Comparison of ENCODE assay signal across 26 mouse cellular contexts in genomic region chr3:121437070-121437469, GRCm38 (mm10). TPM values are rescaled to one million over a fixed set of nuclear protein-coding genes. Genes with fewer than 3 reads are reported as not detected.
DNase-seq lines count a peak whose midpoint lies in the region; ATAC-seq and TF ChIP-seq lines count a peak whose summit lies in the region.
"Had no signal": no experiment of that assay in that cellular context is flagged by ENCODE, and none has a peak within 500 bp of the region (broad histone marks: within the 10 kb centered on the region; RNA-seq: fewer than 3 reads in every experiment).

No protein-coding gene starts in this region.

- H3K36me3 ChIP-seq in heart, adult 2 months (ENCODE audit: control insufficient read depth, insufficient read depth, low read length): peaks cover 9% of the 10 kb centered on the region; the same call in 1 of the 2 replicates
- H3K36me3 ChIP-seq in heart, embryonic 15.5 days: no peaks in the 10 kb centered on the region
- H3K36me3 ChIP-seq in limb, embryonic 15.5 days: peaks cover 10% of the 10 kb centered on the region
- H3K36me3 ChIP-seq in limb, embryonic 10.5 days: peaks cover 77% of the 10 kb centered on the region
- H3K36me3 ChIP-seq in E14TG2a.4 (ENCODE audit: insufficient read depth, low read length): peaks cover 92% of the 10 kb centered on the region
- H3K36me3 ChIP-seq: stomach, embryonic 15.5 days had no signal

- no peak for DNase-seq in heart, adult 2 months
- no peak for DNase-seq in heart, postnatal 4 days
- no peak for DNase-seq in heart, postnatal 36 days
- DNase-seq in limb, embryonic 10.5 days (ENCODE audit: low spot score): no peak
- no peak for DNase-seq in adrenal gland, postnatal 36 days
- DNase-seq: adrenal gland, postnatal 25 days; cerebellum, adult 11 months; cerebellum, adult 9-11 months; gastrocnemius, postnatal 14 days; lung, postnatal 36 days; midbrain, embryonic 14.5 days; thymus, postnatal 36 days had no signal

- no peak for TF ChIP-seq EP300 in heart, adult 2 months (IDR thresholded peaks at IDR 0.05; ENCODE audit: insufficient read depth, low read depth, low read length)

- H3K4me2 ChIP-seq in heart, embryonic 15.5 days: no peak overlapping the region; the same call in 1 of the 2 replicates
- no peak overlapping the region for H3K4me2 ChIP-seq in limb, embryonic 15.5 days
- H3K4me2 ChIP-seq: embryonic facial prominence, embryonic 15.5 days; forebrain, embryonic 15.5 days; lung, embryonic 15.5 days; stomach, embryonic 15.5 days had no signal

- no peaks in the 10 kb centered on the region for H3K27me3 ChIP-seq in heart, adult 2 months (ENCODE audit: control insufficient read depth, insufficient read depth, low read length)
- no peaks in the 10 kb centered on the region for H3K27me3 ChIP-seq in heart, embryonic 15.5 days
- no peaks in the 10 kb centered on the region for H3K27me3 ChIP-seq in limb, embryonic 15.5 days
- H3K27me3 ChIP-seq in limb, embryonic 10.5 days (ENCODE audit: low read depth, poor library complexity, severe bottlenecking): no peaks in the 10 kb centered on the region
- H3K27me3 ChIP-seq in E14TG2a.4 (ENCODE audit: insufficient read depth, low read length): no peaks in the 10 kb centered on the region
- H3K27me3 ChIP-seq: embryonic facial prominence, embryonic 15.5 days; forebrain, embryonic 15.5 days; lung, embryonic 15.5 days; stomach, embryonic 15.5 days had no signal

- peaks cover 40% of the 10 kb centered on the region for H3K4me1 ChIP-seq in heart, adult 2 months (ENCODE audit: control insufficient read depth, insufficient read depth, low read length)
- H3K4me1 ChIP-seq in heart, embryonic 15.5 days (replicated peaks): peaks cover 94% of the 10 kb centered on the region
- peaks cover 78% of the 10 kb centered on the region for H3K4me1 ChIP-seq in limb, embryonic 15.5 days
- peaks cover 77% of the 10 kb centered on the region for H3K4me1 ChIP-seq in limb, embryonic 10.5 days
- peaks cover 100% of the 10 kb centered on the region for H3K4me1 ChIP-seq in E14TG2a.4 (replicated peaks; ENCODE audit: low read depth, low read length)

- intact Hi-C loops in heart, adult 2 months (cut with DNase I): loop anchor here (10.0 kb wide), 1 partner anchor 1188 kb away; no protein-coding TSS in a partner anchor
- intact Hi-C loops in heart, postnatal 36 days (cut with DNase I): no loop called here

- no peak overlapping the region for H3K4me3 ChIP-seq in heart, adult 2 months
- no peak overlapping the region for H3K4me3 ChIP-seq in heart, embryonic 15.5 days
- H3K4me3 ChIP-seq in limb, embryonic 15.5 days: no peak overlapping the region
- H3K4me3 ChIP-seq in limb, embryonic 10.5 days: no peak overlapping the region
- H3K4me3 ChIP-seq in E14TG2a.4 (replicated peaks; ENCODE audit: low read length): peak overlapping the region; percentile 45
- H3K4me3 ChIP-seq: embryonic facial prominence, embryonic 15.5 days; forebrain, embryonic 15.5 days; hindbrain, embryonic 10.5 days; left cerebral cortex, adult 2 months; lung, embryonic 15.5 days; megakaryocyte, embryonic 14.5 days; stomach, embryonic 15.5 days had no signal

- no peak for TF ChIP-seq CTCF in heart, adult 2 months (IDR thresholded peaks at IDR 0.05)
- no peak for TF ChIP-seq CTCF in E14TG2a.4 (conservative IDR thresholded peaks at IDR 0.05; ENCODE audit: low read length)

- H3K27ac ChIP-seq in heart, adult 2 months: peak overlapping the region; percentile 47
- 0 out of 2 replicates have a peak overlapping the region, but pooled peaks have one; percentile 7 for H3K27ac ChIP-seq in heart, embryonic 15.5 days
- H3K27ac ChIP-seq in limb, embryonic 15.5 days: peak overlapping the region; percentile 43; the same call in 1 of the 2 replicates
- H3K27ac ChIP-seq in limb, embryonic 10.5 days: no peak overlapping the region
- H3K27ac ChIP-seq: forebrain, embryonic 15.5 days; hindbrain, embryonic 10.5 days; kidney, postnatal 0 days; left cerebral cortex, adult 2 months; liver, embryonic 14.5 days; lung, embryonic 15.5 days; stomach, embryonic 15.5 days had no signal

- H3K9ac ChIP-seq in heart, adult 2 months (ENCODE audit: low read depth, low read length): no peak overlapping the region
- H3K9ac ChIP-seq in heart, embryonic 15.5 days: no peak overlapping the region
- no peak overlapping the region for H3K9ac ChIP-seq in limb, embryonic 15.5 days
- H3K9ac ChIP-seq: embryonic facial prominence, embryonic 15.5 days; forebrain, embryonic 15.5 days; liver, embryonic 14.5 days; lung, embryonic 15.5 days; stomach, embryonic 15.5 days had no signal

- ATAC-seq in heart, embryonic 15.5 days (replicated peaks; ENCODE audit: insufficient number of reproducible peaks, insufficient read depth, low FRiP score, low read depth): no peak
- no peak for ATAC-seq in limb, embryonic 15.5 days (ENCODE audit: insufficient number of reproducible peaks, low FRiP score, low TSS enrichment, low read depth)
- ATAC-seq: CD4-positive, CD25-positive, alpha-beta regulatory T cell, adult 4 months; forebrain, embryonic 15.5 days; intestine, postnatal 0 days had no signal

- H3K9me3 ChIP-seq in heart, embryonic 15.5 days (replicated peaks): no peaks in the 10 kb centered on the region
- H3K9me3 ChIP-seq in limb, embryonic 15.5 days: no peaks in the 10 kb centered on the region
- H3K9me3 ChIP-seq in limb, embryonic 10.5 days (replicated peaks): no peaks in the 10 kb centered on the region
- H3K9me3 ChIP-seq in E14TG2a.4 (ENCODE audit: low read length): no peaks in the 10 kb centered on the region
- H3K9me3 ChIP-seq: embryonic facial prominence, embryonic 15.5 days; forebrain, embryonic 15.5 days; hindbrain, embryonic 10.5 days; lung, embryonic 15.5 days; megakaryocyte, embryonic 14.5 days; stomach, embryonic 15.5 days had no signal

- WGBS in heart, adult 2 months: 37% methylated on average over 7 of the region's 7 CpGs
- 62% methylated on average over 7 of the region's 7 CpGs for WGBS in heart, embryonic 15.5 days
- 74% methylated on average over 7 of the region's 7 CpGs for WGBS in limb, embryonic 15.5 days
- WGBS in limb, embryonic 10.5 days: 91% methylated on average over 7 of the region's 7 CpGs

- TF ChIP-seq POLR2A in heart, adult 2 months (IDR thresholded peaks at IDR 0.05; ENCODE audit: insufficient read depth, low read depth, low read length): no peak

- peaks cover 3% of the 10 kb centered on the region for H3K79me2 ChIP-seq in heart, adult 2 months (replicated peaks; ENCODE audit: control insufficient read depth, insufficient read depth, low read length)

RNA-seq across cellular contexts. Expression of gene Cnn3, which starts 10.8 kb away (rescaled TPM):
- 10 to 100 TPM; 37.8 to 40.2 TPM for total RNA-seq in heart, adult 2 months (2021)
- 45.4 and 75.7 TPM in 2 replicates for polyA plus RNA-seq in heart, adult 2 months (2012; rRNA removed)
- 100 to 1,000 TPM; 162 to 167 TPM for total RNA-seq in heart, postnatal 4 days (2021)
- 341 and 401 TPM in 2 replicates for polyA plus RNA-seq in heart, embryonic 15.5 days (2015; fragmentation: Nextera tagmentation; extraction: Ambion mirVana)
- 10 to 100 TPM; 42.1 to 43.8 TPM for total RNA-seq in heart, postnatal 36 days (2021)
- 720 and 793 TPM in 2 replicates for polyA plus RNA-seq in limb, embryonic 15.5 days (2015; fragmentation: Nextera tagmentation; extraction: Ambion mirVana)
- 697 and 777 TPM in 2 replicates for polyA plus RNA-seq in limb, embryonic 10.5 days (2016; fragmentation: Nextera tagmentation; extraction: Ambion mirVana)
- total RNA-seq in adrenal gland, postnatal 36 days (2021): 100 to 1,000 TPM; 284 to 529 TPM
